Mouse (Mus musculus): ENCODE measurements around the gene Mvb12b. TPM values are rescaled to one million over a fixed set of nuclear protein-coding genes. Genes with fewer than 3 reads are reported as not detected.
A peak's percentile ranks its signal among the peaks of the same experiment; 100 is the strongest.

The Mvb12b gene
- polyA plus RNA-seq, 1 experiment: 133 TPM

DNA sequence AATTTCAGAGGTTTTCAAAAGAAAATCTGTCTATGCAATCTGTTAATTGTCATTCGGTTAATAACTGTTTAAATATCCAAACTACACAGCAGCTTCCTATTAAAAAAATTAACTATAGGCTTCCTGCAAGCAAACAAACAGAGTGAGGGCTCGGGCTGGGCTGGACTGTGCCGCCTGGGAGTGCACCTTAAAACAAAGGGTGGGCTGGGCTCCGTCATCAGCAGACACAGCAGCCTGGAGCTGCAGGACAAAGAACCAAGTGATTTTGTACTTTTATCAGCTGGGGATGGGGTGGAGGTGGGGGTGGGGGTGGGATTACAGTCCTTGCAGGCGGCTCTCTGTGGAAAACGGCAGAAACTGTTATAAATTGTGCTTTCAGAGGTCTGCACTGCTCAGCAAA lies 98.5 kb downstream of the Mvb12b start:
- TF ChIP-seq POLR2A (IDR thresholded peaks at IDR 0.05; ENCODE audit: borderline replicate concordance, extremely low read depth, insufficient read depth, insufficient read length, poor library complexity, severe bottlenecking): no peak
- TF ChIP-seq CTCF (IDR thresholded peaks at IDR 0.05; ENCODE audit: borderline replicate concordance, extremely low read depth, insufficient read depth, insufficient read length): no peak
- peak; percentile 88 for DNase-seq (ENCODE audit: low read depth)

DNA sequence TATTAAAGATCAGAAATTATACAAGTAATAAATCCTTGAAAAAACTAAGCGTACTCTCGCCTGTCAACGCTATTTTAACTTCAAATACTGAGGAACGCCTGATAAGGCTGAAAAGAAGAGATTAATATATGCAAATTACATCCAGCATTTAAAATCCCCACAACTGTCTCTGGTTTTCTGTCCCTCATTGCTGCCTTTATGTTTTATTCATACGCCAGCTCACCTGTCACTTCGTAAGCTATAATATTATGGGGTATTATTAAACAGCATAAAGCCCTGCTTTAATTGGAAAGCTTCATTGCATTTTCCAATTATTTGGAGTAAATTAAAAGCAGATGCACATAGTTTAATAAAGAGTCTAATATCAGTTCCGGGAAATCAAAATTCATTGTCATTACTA lies 98.9 kb downstream of the Mvb12b start:
- TF ChIP-seq CTCF (IDR thresholded peaks at IDR 0.05; ENCODE audit: borderline replicate concordance, extremely low read depth, insufficient read depth, insufficient read length): no peak
- no peak for TF ChIP-seq POLR2A (IDR thresholded peaks at IDR 0.05; ENCODE audit: borderline replicate concordance, extremely low read depth, insufficient read depth, insufficient read length, poor library complexity, severe bottlenecking)
- DNase-seq (ENCODE audit: low read depth): peak; percentile 89

DNA sequence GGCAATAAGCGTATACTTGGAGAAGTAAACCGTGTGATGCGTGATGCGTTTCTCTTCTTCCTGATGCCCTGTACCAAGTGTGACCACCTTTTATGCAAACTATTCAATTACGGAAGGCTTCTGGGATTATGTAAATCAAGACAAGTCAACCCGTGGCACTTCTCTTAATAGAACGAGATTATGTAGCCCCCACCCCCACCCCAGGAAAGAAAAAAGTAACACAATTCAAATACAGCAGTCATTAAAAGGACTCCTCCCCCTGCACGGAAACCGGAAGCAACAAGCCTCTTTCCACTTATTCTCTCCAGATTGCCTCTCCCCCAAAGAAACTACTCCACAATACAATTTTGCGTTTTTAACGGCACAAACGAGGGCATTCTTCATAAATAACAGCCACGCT lies 99.6 kb downstream of the Mvb12b start:
- DNase-seq (ENCODE audit: low read depth): peak; percentile 70
- TF ChIP-seq CTCF (IDR thresholded peaks at IDR 0.05; ENCODE audit: borderline replicate concordance, extremely low read depth, insufficient read depth, insufficient read length): no peak
- TF ChIP-seq POLR2A (IDR thresholded peaks at IDR 0.05; ENCODE audit: borderline replicate concordance, extremely low read depth, insufficient read depth, insufficient read length, poor library complexity, severe bottlenecking): no peak

DNA sequence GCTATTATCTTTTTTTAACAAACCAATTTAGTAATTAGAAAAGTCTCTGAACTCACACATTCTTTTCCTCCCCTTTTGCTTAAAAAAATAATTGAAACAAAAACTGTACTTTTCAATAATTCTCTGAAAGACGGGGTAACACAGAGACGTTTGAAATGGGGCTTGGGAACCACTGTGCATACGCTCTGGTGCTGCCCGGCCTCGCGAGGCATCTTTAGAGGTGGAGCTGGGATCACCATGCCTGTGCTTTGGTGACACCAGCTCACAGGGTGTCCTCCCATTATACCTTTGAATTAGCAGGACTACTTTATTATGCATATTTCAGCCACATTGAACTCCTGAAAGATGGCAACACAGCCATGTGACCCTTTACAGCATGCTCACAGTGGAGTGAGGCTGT lies 101.7 kb downstream of the Mvb12b start:
- no peak for TF ChIP-seq CTCF (IDR thresholded peaks at IDR 0.05; ENCODE audit: borderline replicate concordance, extremely low read depth, insufficient read depth, insufficient read length)
- TF ChIP-seq POLR2A (IDR thresholded peaks at IDR 0.05; ENCODE audit: borderline replicate concordance, extremely low read depth, insufficient read depth, insufficient read length, poor library complexity, severe bottlenecking): no peak
- DNase-seq (ENCODE audit: low read depth): peak; percentile 69

DNA sequence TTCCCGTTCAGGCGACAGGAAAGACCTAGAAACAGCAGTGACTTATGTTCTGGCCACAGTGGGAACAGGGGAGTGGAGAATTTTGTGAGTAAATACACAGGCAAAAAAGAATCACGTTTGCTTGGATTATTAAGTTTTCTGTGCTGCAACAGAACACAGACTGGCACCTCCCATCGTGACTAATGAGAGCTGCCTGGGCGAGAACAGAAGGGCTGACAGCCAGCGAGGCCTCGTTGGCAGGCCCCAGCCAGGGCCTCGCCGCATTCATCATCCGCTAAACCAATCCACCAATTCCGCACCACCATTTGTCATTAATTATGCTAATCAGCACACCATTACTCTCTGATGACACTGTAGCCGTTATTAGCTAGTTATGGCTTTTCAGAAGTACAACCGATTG lies 102.2 kb downstream of the Mvb12b start:
- no peak for TF ChIP-seq POLR2A (IDR thresholded peaks at IDR 0.05; ENCODE audit: borderline replicate concordance, extremely low read depth, insufficient read depth, insufficient read length, poor library complexity, severe bottlenecking)
- TF ChIP-seq CTCF (IDR thresholded peaks at IDR 0.05; ENCODE audit: borderline replicate concordance, extremely low read depth, insufficient read depth, insufficient read length): no peak
- peak; percentile 97 for DNase-seq (ENCODE audit: low read depth)

DNA sequence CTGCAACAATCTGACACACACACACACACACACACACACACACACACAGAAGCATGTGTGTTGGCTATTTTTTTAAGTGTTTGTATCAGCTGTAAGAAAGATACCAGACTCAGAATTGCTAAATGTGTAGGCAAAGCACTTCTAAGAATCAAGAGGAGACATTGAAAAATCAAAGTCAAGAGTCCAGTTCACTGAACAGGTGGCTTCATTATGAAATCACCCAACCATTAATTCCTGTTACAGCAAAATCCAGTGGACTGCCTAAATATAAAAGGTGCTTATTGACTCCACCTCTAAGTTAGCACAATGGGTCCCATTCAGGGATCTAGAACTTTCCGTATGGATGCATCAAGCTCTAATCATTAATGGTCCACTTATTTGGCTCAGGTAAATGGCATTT lies 103.0 kb downstream of the Mvb12b start:
- TF ChIP-seq CTCF (IDR thresholded peaks at IDR 0.05; ENCODE audit: borderline replicate concordance, extremely low read depth, insufficient read depth, insufficient read length): no peak
- no peak for TF ChIP-seq POLR2A (IDR thresholded peaks at IDR 0.05; ENCODE audit: borderline replicate concordance, extremely low read depth, insufficient read depth, insufficient read length, poor library complexity, severe bottlenecking)

DNA sequence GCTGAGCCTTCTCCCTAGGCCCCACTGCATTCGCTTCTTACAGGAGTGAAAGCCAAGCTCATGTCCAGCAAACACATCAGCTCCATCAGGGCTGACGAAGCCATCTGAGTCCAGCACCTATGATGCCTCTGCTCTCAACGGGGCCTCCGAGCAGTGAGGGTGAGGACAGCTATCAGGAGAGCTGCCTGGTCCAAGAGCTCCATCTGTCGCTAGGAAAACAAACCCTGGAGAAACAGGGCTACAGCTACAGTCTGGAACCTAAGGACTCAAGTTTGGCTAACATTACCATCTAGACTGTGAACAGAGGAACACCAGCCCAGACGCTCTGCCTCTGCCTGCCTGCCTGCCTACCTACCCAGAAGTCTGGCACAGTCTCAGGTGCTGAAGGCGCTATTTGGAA lies 104.3 kb downstream of the Mvb12b start:
- TF ChIP-seq POLR2A (IDR thresholded peaks at IDR 0.05; ENCODE audit: borderline replicate concordance, extremely low read depth, insufficient read depth, insufficient read length, poor library complexity, severe bottlenecking) (no peak), CTCF (IDR thresholded peaks at IDR 0.05; ENCODE audit: borderline replicate concordance, extremely low read depth, insufficient read depth, insufficient read length) (no peak)
- DNase-seq (ENCODE audit: low read depth): no peak

More for the DNA sequence above, 103.0 kb downstream of the Mvb12b start:
- peak; percentile 79 for DNase-seq (ENCODE audit: low read depth)

DNA sequence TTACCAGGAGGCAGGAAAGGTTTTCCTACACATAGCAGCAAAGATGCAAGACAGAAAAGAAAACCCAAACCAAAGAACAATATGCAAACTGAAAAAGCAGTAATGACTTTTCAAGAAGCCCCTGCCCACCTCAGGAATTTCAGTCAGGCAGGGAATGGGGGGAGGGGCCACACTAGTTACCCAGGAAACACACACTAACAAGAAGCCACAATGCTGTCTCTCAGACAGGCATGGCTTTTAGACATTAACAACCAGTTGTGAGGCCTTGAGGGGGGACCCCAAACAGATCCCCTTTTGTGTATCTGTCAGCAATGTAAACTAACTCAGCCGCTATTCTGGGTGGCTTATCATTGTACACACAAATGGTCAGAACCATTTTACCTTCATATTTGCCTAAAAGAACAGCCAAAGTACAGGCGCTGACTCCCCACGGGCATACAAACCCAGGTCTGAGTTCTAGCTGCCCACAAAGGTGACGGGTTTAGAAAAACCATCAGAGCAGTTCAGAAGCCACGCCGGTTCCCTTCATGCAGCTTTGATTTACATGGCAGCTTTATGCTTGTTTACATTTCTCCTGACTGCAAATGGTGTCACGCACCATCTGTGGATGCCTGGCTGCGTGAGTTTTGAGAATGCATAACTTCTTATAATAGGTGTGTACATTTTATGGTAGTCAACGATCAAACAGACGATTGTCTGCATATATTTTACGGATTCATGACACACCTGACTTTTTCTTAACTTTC lies 105.9 kb downstream of the Mvb12b start:
- TF ChIP-seq POLR2A (IDR thresholded peaks at IDR 0.05; ENCODE audit: borderline replicate concordance, extremely low read depth, insufficient read depth, insufficient read length, poor library complexity, severe bottlenecking) (no peak), CTCF (IDR thresholded peaks at IDR 0.05; ENCODE audit: borderline replicate concordance, extremely low read depth, insufficient read depth, insufficient read length) (no peak)
- peak; percentile 75 for DNase-seq (ENCODE audit: low read depth)

DNA sequence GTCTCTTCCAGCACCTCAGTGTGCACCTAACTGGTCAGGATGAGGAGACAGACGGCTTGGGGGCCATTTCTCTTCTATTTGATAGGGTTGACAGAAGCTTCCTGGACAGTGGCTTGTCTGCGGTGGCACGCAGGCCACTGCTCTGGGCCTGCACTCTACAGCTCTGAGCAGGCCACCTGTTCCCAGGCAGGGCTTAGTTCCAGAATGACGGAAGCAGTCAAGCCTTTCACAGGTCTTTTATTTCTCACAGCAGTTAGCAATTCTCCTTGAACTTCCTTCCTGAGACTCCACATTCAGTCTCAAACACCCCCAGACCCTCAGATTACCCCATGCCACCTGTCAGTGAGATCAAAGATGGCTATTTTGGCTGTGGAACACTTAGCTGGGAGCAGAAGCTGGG lies 109.3 kb downstream of the Mvb12b start:
- no peak for TF ChIP-seq CTCF (IDR thresholded peaks at IDR 0.05; ENCODE audit: borderline replicate concordance, extremely low read depth, insufficient read depth, insufficient read length)
- no peak for TF ChIP-seq POLR2A (IDR thresholded peaks at IDR 0.05; ENCODE audit: borderline replicate concordance, extremely low read depth, insufficient read depth, insufficient read length, poor library complexity, severe bottlenecking)
- DNase-seq (ENCODE audit: low read depth): no peak

DNA sequence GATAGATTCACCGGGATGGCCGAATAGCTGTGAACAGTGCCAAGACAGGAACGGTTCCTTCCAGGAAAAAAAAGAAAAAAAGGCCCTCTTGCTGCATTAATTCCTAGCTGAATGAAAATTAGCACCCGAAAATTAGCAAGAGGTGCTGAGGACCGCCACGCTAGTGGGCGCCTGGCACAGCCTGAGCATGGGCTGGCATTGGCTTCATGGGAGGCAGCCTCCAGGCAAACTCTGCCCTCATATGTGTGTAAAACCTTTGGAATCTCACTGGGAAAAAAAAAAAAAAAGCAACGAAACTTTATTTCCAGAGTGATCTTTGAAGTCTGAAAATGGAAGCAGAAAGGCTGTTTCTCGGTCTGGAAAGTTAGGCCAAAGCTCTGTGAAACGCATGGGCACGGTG lies 110.7 kb downstream of the Mvb12b start:
- TF ChIP-seq CTCF (IDR thresholded peaks at IDR 0.05; ENCODE audit: borderline replicate concordance, extremely low read depth, insufficient read depth, insufficient read length) (no peak), POLR2A (IDR thresholded peaks at IDR 0.05; ENCODE audit: borderline replicate concordance, extremely low read depth, insufficient read depth, insufficient read length, poor library complexity, severe bottlenecking) (no peak)

DNA sequence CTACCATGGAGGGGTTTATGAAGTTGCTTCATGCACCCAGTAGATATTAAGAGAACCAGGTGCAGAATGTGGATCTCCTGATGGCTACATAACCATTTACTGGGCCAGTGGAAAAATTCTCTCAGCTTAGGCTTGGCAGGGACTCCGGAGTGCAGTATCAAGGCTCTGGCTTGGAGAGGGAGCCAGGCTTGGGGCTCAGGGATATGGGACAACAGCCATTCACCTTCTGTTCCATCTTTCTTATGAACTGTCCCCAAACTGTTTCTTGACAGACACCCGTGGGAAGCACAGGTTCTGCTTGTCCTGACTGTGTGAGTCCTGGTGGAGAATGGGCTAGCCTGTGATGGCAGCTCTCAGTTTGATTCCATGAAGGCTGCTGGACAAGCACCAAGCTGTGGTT lies 112.9 kb downstream of the Mvb12b start:
- no peak for DNase-seq (ENCODE audit: low read depth)
- TF ChIP-seq POLR2A (IDR thresholded peaks at IDR 0.05; ENCODE audit: borderline replicate concordance, extremely low read depth, insufficient read depth, insufficient read length, poor library complexity, severe bottlenecking): no peak
- no peak for TF ChIP-seq CTCF (IDR thresholded peaks at IDR 0.05; ENCODE audit: borderline replicate concordance, extremely low read depth, insufficient read depth, insufficient read length)

More for the DNA sequence above, 110.7 kb downstream of the Mvb12b start:
- DNase-seq (ENCODE audit: low read depth): no peak

DNA sequence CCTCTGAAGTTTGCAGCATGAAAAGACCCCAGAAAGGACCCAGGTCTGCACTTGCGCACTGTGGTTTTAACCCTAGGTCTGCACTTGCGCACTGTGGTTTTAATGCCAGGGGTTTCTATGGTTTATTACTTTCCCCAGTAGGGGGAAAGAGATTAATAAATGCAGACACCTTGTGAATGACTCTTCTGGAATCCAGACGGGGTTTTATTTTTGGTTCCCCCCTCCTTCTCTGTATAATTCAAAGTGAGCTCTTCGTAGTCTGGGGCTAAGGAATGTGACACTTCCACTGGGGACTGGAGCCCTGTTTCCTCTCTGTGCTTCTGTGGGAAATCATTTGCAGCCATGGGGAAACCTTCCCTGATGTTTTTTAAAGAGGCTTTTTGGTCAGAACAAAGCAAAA lies 113.6 kb downstream of the Mvb12b start:
- no peak for DNase-seq (ENCODE audit: low read depth)
- TF ChIP-seq POLR2A (IDR thresholded peaks at IDR 0.05; ENCODE audit: borderline replicate concordance, extremely low read depth, insufficient read depth, insufficient read length, poor library complexity, severe bottlenecking) (no peak), CTCF (IDR thresholded peaks at IDR 0.05; ENCODE audit: borderline replicate concordance, extremely low read depth, insufficient read depth, insufficient read length) (no peak)
